Mouse (Mus musculus) megakaryocyte, embryonic 14.5 days (primary cell): ENCODE results near the gene Akr1b10.

Source experiments
- FLI1 ChIP-seq: IDR thresholded peaks from 2 replicates; pipeline ENCODE4 v1.6.1; 2012; ENCODE audit warnings: low read length, inconsistent platforms, mixed read lengths
- GATA1 ChIP-seq: IDR thresholded peaks from 3 replicates; pipeline ENCODE4 v1.6.1; 2012; ENCODE audit warnings: mixed read lengths, low read length, inconsistent platforms, borderline replicate concordance

- no peak for TF ChIP-seq GATA1
- TF ChIP-seq FLI1, result no peak
Observed at GRCm38 (mm10) chr6:34342476-34342875, 41.5 kb upstream of the Akr1b10 start.
